Mouse (Mus musculus): ENCODE data around the gene Crybg1. TPM values are rescaled to one million over a fixed set of nuclear protein-coding genes. Genes with fewer than 3 reads are reported as not detected.

Gene Crybg1
- total RNA-seq, 2 experiments from 2014 or later: 2.7 to 2.9 TPM

Other genes with a start within 250 kb of the Crybg1 start
- 10 to 100 TPM in 1 of 2 experiments, 1 to 10 TPM in 1; 9.6 to 12.6 TPM for gene Qrsl1, start 247.1 kb downstream of the Crybg1 start, total RNA-seq (2021)
- 10 to 100 TPM; 11.4 to 12.3 TPM for gene Rtn4ip1, start 247.0 kb downstream of the Crybg1 start, total RNA-seq (2021)
- 10 to 100 TPM; 16.4 to 19.6 TPM for gene Atg5, start 119.5 kb upstream of the Crybg1 start, total RNA-seq (2021)